ENCODE assay signal across 27 mouse cellular contexts in the genomic region with DNA sequence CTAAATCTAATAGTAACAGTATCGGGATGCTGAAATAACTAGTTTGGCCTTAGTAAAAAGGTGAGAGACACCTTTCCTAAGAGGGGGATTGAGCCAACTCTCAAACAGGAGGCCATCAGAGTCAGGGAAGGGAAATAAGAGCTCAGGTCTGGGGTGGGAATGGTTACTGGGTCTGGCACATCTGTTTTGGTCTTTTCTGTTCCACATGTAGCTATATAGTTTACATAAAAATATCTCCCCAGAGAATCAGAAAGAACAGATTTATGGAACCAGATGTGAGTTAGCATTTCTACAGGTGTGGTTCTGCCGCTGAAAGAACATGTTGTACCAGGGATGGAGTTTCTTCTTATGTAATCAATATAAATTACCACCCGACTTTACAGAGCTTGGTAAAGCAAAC.
"Had no signal": no experiment of that assay in that cellular context is flagged by ENCODE, and none has a peak within 500 bp of the region (broad histone marks: within the 10 kb centered on the region; RNA-seq: fewer than 3 reads in every experiment).

No protein-coding gene starts in this region.

- DNase-seq: gastrocnemius, adult 2 months; gastrocnemius, postnatal 10 days; gastrocnemius, postnatal 25 days; heart, adult 18-20 months; heart, postnatal 10 days; heart, postnatal 4 days; kidney, adult 11 months; kidney, adult 2 months; kidney, adult 9 months; kidney, postnatal 14 days; kidney, postnatal 36 days; layer of hippocampus, adult 9-11 months; layer of hippocampus, postnatal 36 days; left cerebral cortex, postnatal 4 days; liver; liver, embryonic 13.5 days had no signal

- H3K9ac ChIP-seq: heart, embryonic 12.5 days; hindbrain, embryonic 12.5 days; hindbrain, embryonic 14.5 days; intestine, embryonic 15.5 days; kidney, embryonic 15.5 days; liver, embryonic 13.5 days; liver, embryonic 15.5 days had no signal

- H3K27me3 ChIP-seq: heart, embryonic 12.5 days; hindbrain, embryonic 12.5 days; intestine, embryonic 15.5 days; kidney, embryonic 15.5 days; liver, embryonic 13.5 days; liver, embryonic 15.5 days had no signal

- H3K9me3 ChIP-seq: heart, embryonic 12.5 days; hindbrain, embryonic 10.5 days; hindbrain, embryonic 12.5 days; intestine, embryonic 15.5 days; kidney, embryonic 15.5 days; liver, embryonic 13.5 days; liver, embryonic 15.5 days had no signal

- H3K4me3 ChIP-seq: gastrocnemius, adult 2 months; heart, embryonic 12.5 days; hindbrain, embryonic 10.5 days; hindbrain, embryonic 12.5 days; intestine, embryonic 15.5 days; kidney, embryonic 15.5 days; liver, embryonic 13.5 days; liver, embryonic 15.5 days had no signal

- H3K4me2 ChIP-seq: heart, embryonic 12.5 days; hindbrain, embryonic 12.5 days; hindbrain, embryonic 14.5 days; intestine, embryonic 15.5 days; kidney, embryonic 15.5 days; liver, embryonic 11.5 days; liver, embryonic 13.5 days; liver, embryonic 15.5 days had no signal

- H3K4me1 ChIP-seq: liver, embryonic 15.5 days had no signal

- H3K27ac ChIP-seq: gastrocnemius, adult 2 months; hindbrain, embryonic 10.5 days; hindbrain, embryonic 12.5 days; hindbrain, embryonic 14.5 days; intestine, embryonic 15.5 days; kidney, embryonic 15.5 days; kidney, postnatal 0 days; liver, embryonic 13.5 days; liver, embryonic 15.5 days had no signal

- H3K36me3 ChIP-seq: hindbrain, embryonic 10.5 days; hindbrain, embryonic 12.5 days; intestine, embryonic 15.5 days; kidney, embryonic 15.5 days; liver, embryonic 13.5 days; liver, embryonic 15.5 days had no signal

- ATAC-seq: hindbrain, embryonic 16.5 days; inflammation-experienced regulatory T-cells, adult 6 months; intestine, embryonic 15.5 days had no signal
